10 mouse cellular contexts compared by ENCODE assay signal in genomic region chr2:34373886-34374285, GRCm38 (mm10). TPM values are rescaled to one million over a fixed set of nuclear protein-coding genes. Genes with fewer than 3 reads are reported as not detected.
A peak's percentile ranks its signal among the peaks of the same experiment; 100 is the strongest.
DNase-seq lines count a peak whose midpoint lies in the region; ATAC-seq lines count a peak whose summit lies in the region.
"Had no signal": no experiment of that assay in that cellular context is flagged by ENCODE, and none has a peak within 500 bp of the region (broad histone marks: within the 10 kb centered on the region; RNA-seq: fewer than 3 reads in every experiment).

No protein-coding gene starts in this region.

- no peaks in the 10 kb centered on the region for H3K27me3 ChIP-seq in heart, embryonic 16.5 days (ENCODE audit: control insufficient read depth, insufficient read depth, low read length)
- H3K27me3 ChIP-seq in midbrain, embryonic 15.5 days (replicated peaks): no peaks in the 10 kb centered on the region
- H3K27me3 ChIP-seq in midbrain, embryonic 11.5 days (ENCODE audit: control insufficient read depth, insufficient read depth, low read length): no peaks in the 10 kb centered on the region
- peaks cover 13% of the 10 kb centered on the region for H3K27me3 ChIP-seq in limb, embryonic 12.5 days
- no peaks in the 10 kb centered on the region for H3K27me3 ChIP-seq in stomach, embryonic 15.5 days (replicated peaks)

- peak overlapping the region; percentile 95 for H3K4me2 ChIP-seq in heart, embryonic 16.5 days (ENCODE audit: low read depth, low read length)
- peak overlapping the region; percentile 93 for H3K4me2 ChIP-seq in midbrain, embryonic 15.5 days
- H3K4me2 ChIP-seq in midbrain, embryonic 11.5 days: no peak overlapping the region
- peak overlapping the region; percentile 94 for H3K4me2 ChIP-seq in limb, embryonic 12.5 days
- H3K4me2 ChIP-seq in stomach, embryonic 15.5 days: peak overlapping the region; percentile 95; the same call in 1 of the 2 replicates

- whole genome bisulfite sequencing in heart, embryonic 16.5 days: 33% methylated on average over 3 of the region's 3 CpGs
- WGBS in midbrain, embryonic 15.5 days: 48% methylated on average over 3 of the region's 3 CpGs
- 40% methylated on average over 3 of the region's 3 CpGs for WGBS in midbrain, embryonic 11.5 days
- 34% methylated on average over 3 of the region's 3 CpGs for WGBS in limb, embryonic 12.5 days
- 38% methylated on average over 3 of the region's 3 CpGs for WGBS in stomach, embryonic 15.5 days

- peaks cover 9% of the 10 kb centered on the region; the same call in 1 of the 2 replicates for H3K4me1 ChIP-seq in heart, embryonic 16.5 days (ENCODE audit: control insufficient read depth, insufficient read depth, low read length)
- peaks cover 14% of the 10 kb centered on the region for H3K4me1 ChIP-seq in midbrain, embryonic 15.5 days
- peaks cover 8% of the 10 kb centered on the region; the same call in 1 of the 2 replicates for H3K4me1 ChIP-seq in midbrain, embryonic 11.5 days (ENCODE audit: control insufficient read depth, insufficient read depth, low read length)
- H3K4me1 ChIP-seq in limb, embryonic 12.5 days (replicated peaks): peaks cover 16% of the 10 kb centered on the region
- H3K4me1 ChIP-seq in stomach, embryonic 15.5 days: peaks cover 6% of the 10 kb centered on the region; the same call in 1 of the 2 replicates

- no peak for DNase-seq in heart, postnatal 10 days
- no peak for DNase-seq in midbrain, embryonic 11.5 days (ENCODE audit: low spot score, missing footprints)
- no peak for DNase-seq in left cerebral cortex, adult 11 months (ENCODE audit: low spot score)
- DNase-seq: gastrocnemius, postnatal 14 days had no signal

- no peak for ATAC-seq in heart, embryonic 16.5 days (replicated peaks; ENCODE audit: extremely low read depth, insufficient read depth, low FRiP score)
- no peak for ATAC-seq in midbrain, embryonic 15.5 days (replicated peaks)
- ATAC-seq in midbrain, embryonic 11.5 days (ENCODE audit: low FRiP score): no peak
- ATAC-seq in limb, embryonic 12.5 days (ENCODE audit: insufficient number of reproducible peaks, insufficient read depth, low FRiP score, low TSS enrichment, low read depth): no peak
- ATAC-seq in stomach, embryonic 15.5 days (ENCODE audit: insufficient read depth, low FRiP score, low read depth): no peak
- ATAC-seq: activated CD4-positive, CD25-positive, alpha-beta regulatory T cell, adult 4 months had no signal

- no peaks in the 10 kb centered on the region for H3K36me3 ChIP-seq in heart, embryonic 16.5 days (ENCODE audit: control insufficient read depth, insufficient read depth)
- H3K36me3 ChIP-seq in midbrain, embryonic 15.5 days (replicated peaks): no peaks in the 10 kb centered on the region
- H3K36me3 ChIP-seq in midbrain, embryonic 11.5 days (ENCODE audit: control insufficient read depth, insufficient read depth, low read length): no peaks in the 10 kb centered on the region
- H3K36me3 ChIP-seq in limb, embryonic 12.5 days: no peaks in the 10 kb centered on the region
- H3K36me3 ChIP-seq in stomach, embryonic 15.5 days: no peaks in the 10 kb centered on the region

- H3K27ac ChIP-seq in heart, embryonic 16.5 days (ENCODE audit: low read length): no peak overlapping the region
- H3K27ac ChIP-seq in midbrain, embryonic 15.5 days: no peak overlapping the region
- H3K27ac ChIP-seq in midbrain, embryonic 11.5 days (ENCODE audit: low read depth, low read length): no peak overlapping the region
- no peak overlapping the region for H3K27ac ChIP-seq in limb, embryonic 12.5 days
- H3K27ac ChIP-seq in stomach, embryonic 15.5 days: no peak overlapping the region
- H3K27ac ChIP-seq: layer of hippocampus, adult 2 months had no signal

- no peaks in the 10 kb centered on the region for H3K9me3 ChIP-seq in heart, embryonic 16.5 days (replicated peaks; ENCODE audit: control insufficient read depth, low read length)
- H3K9me3 ChIP-seq in midbrain, embryonic 15.5 days: no peaks in the 10 kb centered on the region
- no peaks in the 10 kb centered on the region for H3K9me3 ChIP-seq in midbrain, embryonic 11.5 days (ENCODE audit: control insufficient read depth, low read length)
- no peaks in the 10 kb centered on the region for H3K9me3 ChIP-seq in limb, embryonic 12.5 days
- H3K9me3 ChIP-seq in stomach, embryonic 15.5 days: no peaks in the 10 kb centered on the region

- no peak overlapping the region for H3K4me3 ChIP-seq in heart, embryonic 16.5 days (ENCODE audit: low read length)
- no peak overlapping the region for H3K4me3 ChIP-seq in midbrain, embryonic 15.5 days
- no peak overlapping the region for H3K4me3 ChIP-seq in midbrain, embryonic 11.5 days (ENCODE audit: low read depth, low read length)
- H3K4me3 ChIP-seq in limb, embryonic 12.5 days (replicated peaks): peak overlapping the region; percentile 96; the same call in 1 of the 2 replicates
- no peak overlapping the region for H3K4me3 ChIP-seq in stomach, embryonic 15.5 days (replicated peaks)

- no peak overlapping the region; the same call in 1 of the 2 replicates for H3K9ac ChIP-seq in heart, embryonic 16.5 days (ENCODE audit: low read length)
- no peak overlapping the region for H3K9ac ChIP-seq in midbrain, embryonic 15.5 days
- no peak overlapping the region for H3K9ac ChIP-seq in midbrain, embryonic 11.5 days (ENCODE audit: low read length)
- H3K9ac ChIP-seq in limb, embryonic 12.5 days (replicated peaks): no peak overlapping the region
- H3K9ac ChIP-seq in stomach, embryonic 15.5 days: no peak overlapping the region

- intact Hi-C loops in heart, postnatal 10 days (cut with DNase I): loop anchor here (2.0 to 10.0 kb wide), 4 partner anchors 33 to 622 kb away; partner anchors contain the start of gene Mapkap1

RNA-seq across cellular contexts. Expression of gene Pbx3, which starts 0.9 kb away (rescaled TPM):
- polyA plus RNA-seq in heart, embryonic 16.5 days (2015; fragmentation: Nextera tagmentation; extraction: Ambion mirVana): 15.7 and 16.2 TPM in 2 replicates
- 10 to 100 TPM; 16.2 to 17.2 TPM for total RNA-seq in heart, postnatal 10 days (2021)
- 102 and 106 TPM in 2 replicates for polyA plus RNA-seq in midbrain, embryonic 15.5 days (2015; fragmentation: Nextera tagmentation; extraction: Ambion mirVana)
- polyA plus RNA-seq in midbrain, embryonic 11.5 days (2014; fragmentation: Nextera tagmentation; extraction: Ambion mirVana): 59.3 and 63.8 TPM in 2 replicates
- 19.6 and 25.1 TPM in 2 replicates for polyA plus RNA-seq in limb, embryonic 12.5 days (2016; fragmentation: Nextera tagmentation; extraction: Ambion mirVana)
- 26.1 and 32.4 TPM in 2 replicates for polyA plus RNA-seq in stomach, embryonic 15.5 days (2015; fragmentation: Nextera tagmentation; extraction: Ambion mirVana)

RNA-seq across cellular contexts. Expression of gene Mapkap1, which starts 32.7 kb away (rescaled TPM):
- polyA plus RNA-seq in heart, embryonic 16.5 days (2015; fragmentation: Nextera tagmentation; extraction: Ambion mirVana): 60.7 and 66.3 TPM in 2 replicates
- total RNA-seq in heart, postnatal 10 days (2021): 10 to 100 TPM; 70.8 to 76.9 TPM
- polyA plus RNA-seq in midbrain, embryonic 15.5 days (2015; fragmentation: Nextera tagmentation; extraction: Ambion mirVana): 97.8 and 100 TPM in 2 replicates
- polyA plus RNA-seq in midbrain, embryonic 11.5 days (2014; fragmentation: Nextera tagmentation; extraction: Ambion mirVana): 90.7 and 98.4 TPM in 2 replicates
- polyA plus RNA-seq in limb, embryonic 12.5 days (2016; fragmentation: Nextera tagmentation; extraction: Ambion mirVana): 110 and 117 TPM in 2 replicates
- 85.0 and 89.9 TPM in 2 replicates for polyA plus RNA-seq in stomach, embryonic 15.5 days (2015; fragmentation: Nextera tagmentation; extraction: Ambion mirVana)
